Mouse (Mus musculus): ENCODE data around the gene 2200002J24Rik. TPM values are rescaled to one million over a fixed set of nuclear protein-coding genes. Genes with fewer than 3 reads are reported as not detected.
A peak's percentile ranks its signal among the peaks of the same experiment; 100 is the strongest.

2200002J24Rik gene
- polyA plus RNA-seq (2015; fragmentation: Nextera tagmentation; extraction: Ambion mirVana): 0.34 TPM in 1 of 2 replicates, not detected in the other

GRCm38 (mm10) chr7:30698589-30698988 lies at the start of gene 2200002J24Rik:
Gene 2200002J24Rik, plus strand, starts transcription at chr7:30698926.
- 39% methylated on average over 9 of the region's 9 CpGs for WGBS
- Histone ChIP-seq H3K9ac (replicated peaks) (no peak within 1 kb of the TSS), H3K4me2 (no peak within 1 kb of the TSS), H3K4me3 (replicated peaks) (no peak within 1 kb of the TSS), H3K4me1 (no peaks in the 10 kb centered on the region), H3K27ac (replicated peaks) (no peak within 1 kb of the TSS), H3K27me3 (replicated peaks) (no peaks in the 10 kb centered on the region; the same call in 1 of the 2 replicates), H3K36me3 (no peaks in the 10 kb centered on the region), H3K9me3 (replicated peaks) (no peaks in the 10 kb centered on the region)
- ATAC-seq (ENCODE audit: low FRiP score): no peak

- no peaks in the 10 kb centered on the region for H3K9me3 ChIP-seq (replicated peaks)
- H3K27me3 ChIP-seq (replicated peaks): no peaks in the 10 kb centered on the region
- H3K4me1 ChIP-seq: peaks cover 19% of the 10 kb centered on the region
- peak within 1 kb of the TSS; percentile 99 for H3K4me3 ChIP-seq (replicated peaks)
- H3K9ac ChIP-seq (replicated peaks): peak within 1 kb of the TSS; percentile 100
- H3K36me3 ChIP-seq: peaks cover 44% of the 10 kb centered on the region
- 2% methylated on average over 59 of the region's 59 CpGs for WGBS
- H3K27ac ChIP-seq (replicated peaks): peak within 1 kb of the TSS; percentile 83
- peak; percentile 100 for ATAC-seq (ENCODE audit: low FRiP score)
- H3K4me2 ChIP-seq: peak within 1 kb of the TSS; percentile 96
Measured at GRCm38 (mm10) chr7:30649591-30650540, 48.9 kb upstream of the 2200002J24Rik start, which contains the start of gene Rbm42. Gene Rbm42, minus strand, starts transcription at chr7:30650317.

GRCm38 (mm10) chr7:30664529-30665200 lies 34.1 kb upstream of the 2200002J24Rik start, which contains the start of gene Haus5:
Gene Haus5, minus strand, starts transcription at chr7:30664994.
- peak within 1 kb of the TSS; percentile 86 for H3K27ac ChIP-seq (replicated peaks)
- peaks cover 7% of the 10 kb centered on the region; the same call in 1 of the 2 replicates for H3K27me3 ChIP-seq (replicated peaks)
- WGBS: under 1% methylated on average over 34 of the region's 34 CpGs
- H3K4me2 ChIP-seq: peak within 1 kb of the TSS; percentile 97
- peaks cover 20% of the 10 kb centered on the region for H3K36me3 ChIP-seq
- H3K9ac ChIP-seq (replicated peaks): peak within 1 kb of the TSS; percentile 62
- H3K4me3 ChIP-seq (replicated peaks): peak within 1 kb of the TSS; percentile 62
- H3K4me1 ChIP-seq: peaks cover 14% of the 10 kb centered on the region
- no peaks in the 10 kb centered on the region for H3K9me3 ChIP-seq (replicated peaks)
- ATAC-seq (ENCODE audit: low FRiP score): peak; percentile 97

- WGBS: 2% methylated on average over 11 of the region's 11 CpGs
- peaks cover 7% of the 10 kb centered on the region; the same call in 1 of the 2 replicates for H3K27me3 ChIP-seq (replicated peaks)
- peak overlapping the region; percentile 97 for H3K4me2 ChIP-seq
- peak overlapping the region; percentile 62 for H3K9ac ChIP-seq (replicated peaks)
- H3K4me3 ChIP-seq (replicated peaks): peak overlapping the region; percentile 62
- peak; percentile 79 for ATAC-seq (ENCODE audit: low FRiP score)
- peaks cover 14% of the 10 kb centered on the region for H3K4me1 ChIP-seq
- no peaks in the 10 kb centered on the region for H3K9me3 ChIP-seq (replicated peaks)
- peaks cover 13% of the 10 kb centered on the region; the same call in 1 of the 2 replicates for H3K36me3 ChIP-seq
- peak overlapping the region; percentile 86 for H3K27ac ChIP-seq (replicated peaks)
Measured at GRCm38 (mm10) chr7:30665321-30665720, 33.4 kb upstream of the 2200002J24Rik start.

GRCm38 (mm10) chr7:30669229-30669628 lies 29.5 kb upstream of the 2200002J24Rik start:
- Histone ChIP-seq H3K36me3 (no peaks in the 10 kb centered on the region), H3K27me3 (replicated peaks) (peaks cover 7% of the 10 kb centered on the region; the same call in 1 of the 2 replicates), H3K27ac (replicated peaks) (no peak overlapping the region), H3K4me3 (replicated peaks) (no peak overlapping the region), H3K9ac (replicated peaks) (no peak overlapping the region), H3K4me1 (peaks cover 11% of the 10 kb centered on the region), H3K9me3 (replicated peaks) (no peaks in the 10 kb centered on the region), H3K4me2 (no peak overlapping the region)
- WGBS: 39% methylated on average over 3 of the region's 3 CpGs
- no peak for ATAC-seq (ENCODE audit: low FRiP score)

GRCm38 (mm10) chr7:30671480-30671879 lies 27.2 kb upstream of the 2200002J24Rik start, which contains the start of gene Pmis2:
Gene Pmis2, minus strand, starts transcription at chr7:30671605.
- Histone ChIP-seq H3K36me3 (no peaks in the 10 kb centered on the region), H3K4me2 (no peak within 1 kb of the TSS), H3K27me3 (replicated peaks) (peaks cover 7% of the 10 kb centered on the region; the same call in 1 of the 2 replicates), H3K4me3 (replicated peaks) (no peak within 1 kb of the TSS), H3K9ac (replicated peaks) (no peak within 1 kb of the TSS), H3K4me1 (no peaks in the 10 kb centered on the region), H3K9me3 (replicated peaks) (no peaks in the 10 kb centered on the region), H3K27ac (replicated peaks) (no peak within 1 kb of the TSS)
- ATAC-seq (ENCODE audit: low FRiP score): no peak
- 69% methylated on average over 9 of the region's 9 CpGs for WGBS

- Histone ChIP-seq H3K27ac (replicated peaks) (no peak overlapping the region), H3K27me3 (replicated peaks) (peaks cover 7% of the 10 kb centered on the region; the same call in 1 of the 2 replicates), H3K36me3 (no peaks in the 10 kb centered on the region), H3K4me1 (no peaks in the 10 kb centered on the region), H3K9ac (replicated peaks) (no peak overlapping the region), H3K4me3 (replicated peaks) (no peak overlapping the region), H3K4me2 (no peak overlapping the region), H3K9me3 (replicated peaks) (no peaks in the 10 kb centered on the region)
- 62% methylated on average over 5 of the region's 5 CpGs for WGBS
- no peak for ATAC-seq (ENCODE audit: low FRiP score)
Measured at GRCm38 (mm10) chr7:30678263-30678975, 20.3 kb upstream of the 2200002J24Rik start.

GRCm38 (mm10) chr7:30681897-30682296 lies 16.8 kb upstream of the 2200002J24Rik start:
- WGBS: 73% methylated on average over 5 of the region's 5 CpGs
- H3K27me3 ChIP-seq (replicated peaks): peaks cover 7% of the 10 kb centered on the region; the same call in 1 of the 2 replicates
- no peaks in the 10 kb centered on the region for H3K36me3 ChIP-seq
- no peak overlapping the region for H3K4me2 ChIP-seq
- H3K9me3 ChIP-seq (replicated peaks): no peaks in the 10 kb centered on the region
- ATAC-seq (ENCODE audit: low FRiP score): no peak
- H3K27ac ChIP-seq (replicated peaks): no peak overlapping the region
- no peak overlapping the region for H3K9ac ChIP-seq (replicated peaks)
- H3K4me3 ChIP-seq (replicated peaks): no peak overlapping the region
- H3K4me1 ChIP-seq: no peaks in the 10 kb centered on the region

GRCm38 (mm10) chr7:30683425-30683824 lies 15.3 kb upstream of the 2200002J24Rik start:
- Histone ChIP-seq H3K4me1 (no peaks in the 10 kb centered on the region), H3K36me3 (no peaks in the 10 kb centered on the region), H3K27me3 (replicated peaks) (peaks cover 21% of the 10 kb centered on the region), H3K4me2 (no peak overlapping the region), H3K27ac (replicated peaks) (no peak overlapping the region), H3K9ac (replicated peaks) (no peak overlapping the region), H3K9me3 (replicated peaks) (no peaks in the 10 kb centered on the region), H3K4me3 (replicated peaks) (no peak overlapping the region)
- 81% methylated on average over 2 of the region's 2 CpGs for WGBS
- ATAC-seq (ENCODE audit: low FRiP score): no peak

- Histone ChIP-seq H3K9ac (replicated peaks) (no peak overlapping the region), H3K4me1 (no peaks in the 10 kb centered on the region), H3K4me3 (replicated peaks) (no peak overlapping the region), H3K27ac (replicated peaks) (no peak overlapping the region), H3K9me3 (replicated peaks) (no peaks in the 10 kb centered on the region), H3K36me3 (no peaks in the 10 kb centered on the region), H3K27me3 (replicated peaks) (peaks cover 20% of the 10 kb centered on the region), H3K4me2 (no peak overlapping the region)
- 76% methylated on average over 6 of the region's 6 CpGs for WGBS
- no peak for ATAC-seq (ENCODE audit: low FRiP score)
Measured at GRCm38 (mm10) chr7:30688325-30688724, 10.4 kb upstream of the 2200002J24Rik start.

GRCm38 (mm10) chr7:30698101-30698500 lies 625 bp upstream of the 2200002J24Rik start:
- H3K4me3 ChIP-seq (replicated peaks): no peak overlapping the region
- ATAC-seq (ENCODE audit: low FRiP score): no peak
- no peaks in the 10 kb centered on the region for H3K4me1 ChIP-seq
- no peak overlapping the region for H3K4me2 ChIP-seq
- WGBS: 75% methylated on average over 5 of the region's 5 CpGs
- no peaks in the 10 kb centered on the region for H3K36me3 ChIP-seq
- no peak overlapping the region for H3K27ac ChIP-seq (replicated peaks)
- H3K9ac ChIP-seq (replicated peaks): no peak overlapping the region
- H3K9me3 ChIP-seq (replicated peaks): no peaks in the 10 kb centered on the region
- H3K27me3 ChIP-seq (replicated peaks): no peaks in the 10 kb centered on the region

Data from neural tube, embryonic 15.5 days (tissue).